ENCODE assay signal across 10 mouse cellular contexts in the genomic region with DNA sequence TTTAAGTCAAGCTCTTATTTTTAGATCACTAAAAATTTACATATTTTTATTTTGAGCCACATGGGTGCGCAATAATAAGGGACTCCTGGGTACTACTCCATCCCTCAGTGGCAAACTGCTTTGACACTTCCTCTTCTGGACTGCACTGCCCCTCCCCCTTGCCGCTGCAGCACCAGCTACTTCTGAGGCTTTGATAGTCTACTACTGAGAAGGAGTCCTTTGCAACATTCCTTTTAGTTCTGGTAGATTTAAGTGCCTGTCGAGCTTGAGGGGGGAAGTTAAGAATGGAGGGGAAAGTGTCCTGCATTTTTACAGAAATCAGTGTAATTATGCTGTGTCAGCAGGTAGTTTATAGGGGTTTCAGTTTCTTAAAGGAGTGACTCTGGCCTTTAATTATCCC.
A peak's percentile ranks its signal among the peaks of the same experiment; 100 is the strongest.
DNase-seq lines count a peak whose midpoint lies in the region; ATAC-seq and TF ChIP-seq lines count a peak whose summit lies in the region.
"Had no signal": no experiment of that assay in that cellular context is flagged by ENCODE, and none has a peak within 500 bp of the region (broad histone marks: within the 10 kb centered on the region; RNA-seq: fewer than 3 reads in every experiment).

No protein-coding gene starts in this region.

- H3K27me3 ChIP-seq in heart, embryonic 15.5 days, result no peaks in the 10 kb centered on the region
- H3K27me3 ChIP-seq in forebrain, embryonic 12.5 days, result no peaks in the 10 kb centered on the region
- H3K27me3 ChIP-seq in intestine, postnatal 0 days (replicated peaks; ENCODE audit: control insufficient read depth, insufficient read depth, low read length), result no peaks in the 10 kb centered on the region
- H3K27me3 ChIP-seq: limb, embryonic 15.5 days had no signal

- WGBS in heart, embryonic 15.5 days, result 21% methylated on average over 3 of the region's 3 CpGs
- WGBS in forebrain, embryonic 12.5 days, result 20% methylated on average over 3 of the region's 3 CpGs
- WGBS in macrophage (ENCODE audit: missing documents), result 0% methylated on average over 3 of the region's 3 CpGs
- WGBS in intestine, postnatal 0 days, result 46% methylated on average over 3 of the region's 3 CpGs

- DNase-seq in heart, postnatal 36 days, result no peak
- DNase-seq in A20 (ENCODE audit: low read depth, low spot score), result peak; percentile 75
- no peak for DNase-seq in gastrocnemius, postnatal 10 days
- no peak for DNase-seq in right cerebral cortex, postnatal 36 days (ENCODE audit: low spot score in 2 of 2)
- DNase-seq: kidney, adult 18-20 months had no signal

- H3K9ac ChIP-seq in heart, embryonic 15.5 days, result no peak overlapping the region
- no peak overlapping the region for H3K9ac ChIP-seq in forebrain, embryonic 12.5 days
- no peak overlapping the region for H3K9ac ChIP-seq in intestine, postnatal 0 days (ENCODE audit: low read depth, low read length)
- H3K9ac ChIP-seq: limb, embryonic 15.5 days had no signal

- no peak for ATAC-seq in heart, embryonic 15.5 days (replicated peaks; ENCODE audit: insufficient number of reproducible peaks, insufficient read depth, low FRiP score, low read depth)
- peak; percentile 53; the same call in 1 of the 2 replicates for ATAC-seq in forebrain, embryonic 12.5 days (ENCODE audit: low FRiP score)
- ATAC-seq in intestine, postnatal 0 days, result no peak

- no peak for TF ChIP-seq CTCF in intestine, postnatal 0 days (IDR thresholded peaks at IDR 0.05; ENCODE audit: low read depth)

- intact Hi-C loops in heart, postnatal 36 days (cut with DNase I), result no loop called here

- no peaks in the 10 kb centered on the region for H3K36me3 ChIP-seq in heart, embryonic 15.5 days
- H3K36me3 ChIP-seq in forebrain, embryonic 12.5 days (replicated peaks), result no peaks in the 10 kb centered on the region
- H3K36me3 ChIP-seq in macrophage (ENCODE audit: inconsistent target), result no peaks in the 10 kb centered on the region
- H3K36me3 ChIP-seq in intestine, postnatal 0 days (ENCODE audit: control insufficient read depth, insufficient read depth), result no peaks in the 10 kb centered on the region
- H3K36me3 ChIP-seq: limb, embryonic 15.5 days had no signal

- H3K4me1 ChIP-seq in heart, embryonic 15.5 days (replicated peaks), result peaks cover 20% of the 10 kb centered on the region
- H3K4me1 ChIP-seq in forebrain, embryonic 12.5 days, result no peaks in the 10 kb centered on the region; the same call in 1 of the 2 replicates
- H3K4me1 ChIP-seq in intestine, postnatal 0 days (replicated peaks; ENCODE audit: control insufficient read depth, insufficient read depth, low read length), result no peaks in the 10 kb centered on the region

- no peak overlapping the region for H3K27ac ChIP-seq in heart, embryonic 15.5 days
- H3K27ac ChIP-seq in forebrain, embryonic 12.5 days, result no peak overlapping the region
- peak overlapping the region; percentile 24; the same call in 1 of the 2 replicates for H3K27ac ChIP-seq in macrophage
- no peak overlapping the region for H3K27ac ChIP-seq in intestine, postnatal 0 days (ENCODE audit: low read depth, low read length)
- H3K27ac ChIP-seq: limb, embryonic 15.5 days had no signal

- H3K4me2 ChIP-seq in heart, embryonic 15.5 days, result 0 out of 2 replicates have a peak overlapping the region, but pooled peaks have one; percentile 3
- H3K4me2 ChIP-seq in forebrain, embryonic 12.5 days, result no peak overlapping the region
- no peak overlapping the region for H3K4me2 ChIP-seq in intestine, postnatal 0 days (replicated peaks; ENCODE audit: low read depth)
- H3K4me2 ChIP-seq: limb, embryonic 15.5 days had no signal

- H3K79me2 ChIP-seq in macrophage (ENCODE audit: inconsistent target), result peaks cover 84% of the 10 kb centered on the region

- H3K9me3 ChIP-seq in heart, embryonic 15.5 days (replicated peaks), result no peaks in the 10 kb centered on the region
- H3K9me3 ChIP-seq in forebrain, embryonic 12.5 days, result no peaks in the 10 kb centered on the region
- H3K9me3 ChIP-seq in intestine, postnatal 0 days (ENCODE audit: control insufficient read depth), result no peaks in the 10 kb centered on the region
- H3K9me3 ChIP-seq: limb, embryonic 15.5 days had no signal

- H3K4me3 ChIP-seq in heart, embryonic 15.5 days, result no peak overlapping the region
- no peak overlapping the region for H3K4me3 ChIP-seq in forebrain, embryonic 12.5 days (replicated peaks)
- H3K4me3 ChIP-seq in macrophage (ENCODE audit: inconsistent target), result no peak overlapping the region
- H3K4me3 ChIP-seq in intestine, postnatal 0 days (ENCODE audit: low read depth, low read length), result no peak overlapping the region
- H3K4me3 ChIP-seq: limb, embryonic 15.5 days had no signal
